Mouse (Mus musculus) limb, embryonic 13.5 days (tissue): ENCODE results near the gene Upk3a. TPM values are rescaled to one million over a fixed set of nuclear protein-coding genes. Genes with fewer than 3 reads are reported as not detected.

Experiments
- polyA plus RNA-seq: library from polyadenylated mRNA; unstranded; fragments of >200 nt; fragmentation: Nextera tagmentation; extraction: Ambion mirVana; gene quantifications from 2 replicates; pipeline ENCODE4 v1.2.1, GENCODE M21; 2015

Upk3a gene
- polyA plus RNA-seq, 1 experiment from 2014 or later: not detected

Other genes with a start within 250 kb of the Upk3a start
- 0.48 and 0.73 TPM in 2 replicates for gene Phf21b, start 161.1 kb upstream of the Upk3a start, polyA plus RNA-seq
- 0.68 and 0.73 TPM in 2 replicates for gene Gm29666, start 97.1 kb upstream of the Upk3a start, polyA plus RNA-seq
- gene Nup50, start 93.7 kb upstream of the Upk3a start, polyA plus RNA-seq: 37.1 and 39.8 TPM in 2 replicates
- gene 5031439G07Rik, start 28.6 kb upstream of the Upk3a start, polyA plus RNA-seq: 8.0 and 9.1 TPM in 2 replicates
- gene Fam118a, start 11.8 kb downstream of the Upk3a start, polyA plus RNA-seq: 27.1 and 28.3 TPM in 2 replicates
- 0.18 and 0.24 TPM in 2 replicates for gene Smc1b, start 114.8 kb downstream of the Upk3a start, polyA plus RNA-seq
- 0.83 and 1.3 TPM in 2 replicates for gene Ribc2, start 114.9 kb downstream of the Upk3a start, polyA plus RNA-seq
- gene Fbln1, start 188.8 kb downstream of the Upk3a start, polyA plus RNA-seq: 217 and 232 TPM in 2 replicates